Mouse (Mus musculus) stomach, embryonic 14.5 days (tissue): ENCODE data around the gene Cyp24a1. TPM values are rescaled to one million over a fixed set of nuclear protein-coding genes. Genes with fewer than 3 reads are reported as not detected.

ENCODE experiments used
- ATAC-seq: fragments of 200-750 bp; cut with Nextera tagmentation; 2 replicates; pipeline ENCODE4 v1.8.0; 2017; ENCODE audit warnings: low read depth, moderate TSS enrichment; ENCODE audit not compliant: insufficient number of reproducible peaks, insufficient read depth, low FRiP score
- H3K27ac ChIP-seq: fragments of 300-500 bp; sonication (generic); 2 replicates; pipeline ENCODE4 v1.5.1; 2014; ENCODE audit warnings: mild to moderate bottlenecking, low read length, moderate library complexity, mixed read lengths
- H3K27me3 ChIP-seq: fragments of 300-500 bp; sonication (generic); 2 replicates; pipeline ENCODE4 v1.6.1; 2014; ENCODE audit warnings: low read length, control low read depth, mixed read lengths; ENCODE audit not compliant: control insufficient read depth, insufficient read depth
- H3K36me3 ChIP-seq: fragments of 300-500 bp; sonication (generic); 2 replicates; pipeline ENCODE4 v1.6.1; 2014; ENCODE audit warnings: mild to moderate bottlenecking, control low read depth, low read length, moderate library complexity, mixed read lengths; ENCODE audit not compliant: control insufficient read depth, insufficient read depth
- H3K4me1 ChIP-seq: fragments of 300-500 bp; sonication (generic); 2 replicates; pipeline ENCODE4 v1.6.1; 2014; ENCODE audit warnings: low read length, control low read depth, mixed read lengths; ENCODE audit not compliant: control insufficient read depth, insufficient read depth
- H3K4me2 ChIP-seq: fragments of 300-500 bp; sonication (generic); replicated peaks from 2 replicates; pipeline ENCODE4 v1.6.1; 2014; ENCODE audit warnings: low read depth, low read length, control low read depth
- H3K4me3 ChIP-seq: fragments of 300-500 bp; sonication (generic); 2 replicates; pipeline ENCODE4 v1.5.1; 2014; ENCODE audit warnings: low read depth, low read length, control low read depth
- H3K9ac ChIP-seq: fragments of 300-500 bp; sonication (generic); replicated peaks from 2 replicates; pipeline ENCODE4 v1.6.1; 2014; ENCODE audit warnings: low read depth, mild to moderate bottlenecking, control low read depth, low read length, moderate library complexity, mixed read lengths
- H3K9me3 ChIP-seq: fragments of 300-500 bp; sonication (generic); 2 replicates; pipeline ENCODE4 v1.6.1; 2016; ENCODE audit warnings: low read depth, low read length, control low read depth; ENCODE audit not compliant: control insufficient read depth
- WGBS: fragments of 180-500 bp; shearing (Covaris S2); extraction: QIAGEN DNeasy Blood & Tissue Kit; methylation state at CpG from one replicate; pipeline ENCODE4 v1.1.7; 2014; 5-methylcytosine and 5-hydroxymethylcytosine counted together
- polyA plus RNA-seq: library from polyadenylated mRNA; unstranded; fragments of >200 nt; fragmentation: Nextera tagmentation; extraction: Ambion mirVana; gene quantifications from 2 replicates; pipeline ENCODE4 v1.2.1, GENCODE M21; 2014

Cyp24a1 gene
- polyA plus RNA-seq, 1 experiment from 2014 or later = not detected

- Histone ChIP-seq H3K27ac (no peak overlapping the region), H3K36me3 (no peaks in the 10 kb centered on the region), H3K4me3 (no peak overlapping the region), H3K4me1 (no peaks in the 10 kb centered on the region), H3K9me3 (no peaks in the 10 kb centered on the region), H3K27me3 (no peaks in the 10 kb centered on the region), H3K9ac (no peak overlapping the region), H3K4me2 (no peak overlapping the region)
- no peak for ATAC-seq
- 64% methylated on average over 11 of the region's 11 CpGs for WGBS
Observed at GRCm38 (mm10) chr2:170483914-170484313, 13.0 kb downstream of the Cyp24a1 start.

DNA sequence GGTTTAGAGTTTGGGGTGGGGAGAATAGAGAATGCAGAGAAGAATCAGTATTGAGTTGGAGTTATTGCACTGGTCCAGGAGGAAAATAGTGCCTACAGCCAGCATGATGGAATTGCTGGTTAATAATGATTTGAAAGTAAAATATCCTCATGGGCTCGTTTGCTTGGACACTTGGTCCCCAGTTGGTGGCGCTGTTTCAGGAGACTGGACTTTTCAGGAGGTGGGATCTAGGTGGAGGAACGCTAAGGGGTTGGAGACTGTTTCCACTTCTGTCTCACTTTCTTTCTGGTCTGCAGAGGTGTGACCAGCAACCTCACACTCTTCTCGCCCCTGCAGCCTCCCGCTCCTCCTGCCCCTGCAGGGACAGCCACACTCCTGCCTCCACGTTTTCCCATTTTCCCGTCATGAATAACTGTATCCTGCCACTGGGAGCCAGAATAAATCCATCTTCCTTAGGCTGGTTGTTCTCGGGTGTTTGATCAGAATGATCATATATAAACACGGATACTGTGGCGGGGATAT lies 14.9 kb downstream of the Cyp24a1 start:
- Histone ChIP-seq H3K9ac (no peak overlapping the region), H3K27me3 (no peaks in the 10 kb centered on the region), H3K4me2 (no peak overlapping the region), H3K9me3 (no peaks in the 10 kb centered on the region), H3K36me3 (no peaks in the 10 kb centered on the region), H3K4me1 (no peaks in the 10 kb centered on the region), H3K4me3 (no peak overlapping the region), H3K27ac (no peak overlapping the region)
- no peak for ATAC-seq
- 47% methylated on average over 10 of the region's 10 CpGs for whole genome bisulfite sequencing

DNA sequence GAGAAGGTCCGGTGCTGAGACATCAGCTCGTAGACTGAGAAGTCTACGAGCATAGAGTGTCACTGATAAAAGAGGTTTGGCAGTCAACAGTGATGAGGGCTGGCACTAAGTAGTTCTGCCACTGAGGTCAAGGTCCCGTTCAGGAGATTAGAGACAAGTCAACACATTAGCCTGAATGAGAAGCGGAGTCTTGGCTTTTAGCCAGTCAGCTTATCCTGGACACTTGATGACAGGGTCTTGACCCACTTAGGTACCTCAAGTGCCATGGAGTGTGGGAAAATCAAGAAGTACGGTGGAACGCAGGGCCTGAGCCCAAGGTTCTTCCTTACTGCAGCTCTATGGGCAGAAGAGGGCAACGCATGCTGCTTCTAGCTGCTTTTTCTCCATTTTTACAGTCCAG lies 20.3 kb downstream of the Cyp24a1 start:
- Histone ChIP-seq H3K9ac (no peak overlapping the region), H3K4me3 (no peak overlapping the region), H3K4me2 (no peak overlapping the region), H3K27me3 (no peaks in the 10 kb centered on the region), H3K9me3 (no peaks in the 10 kb centered on the region), H3K4me1 (no peaks in the 10 kb centered on the region), H3K27ac (no peak overlapping the region), H3K36me3 (no peaks in the 10 kb centered on the region)
- ATAC-seq = no peak
- WGBS = 64% methylated on average over 8 of the region's 8 CpGs

- Histone ChIP-seq H3K4me1 (no peaks in the 10 kb centered on the region), H3K9me3 (no peaks in the 10 kb centered on the region), H3K9ac (no peak overlapping the region), H3K27me3 (no peaks in the 10 kb centered on the region), H3K36me3 (no peaks in the 10 kb centered on the region), H3K4me2 (no peak overlapping the region), H3K4me3 (no peak overlapping the region), H3K27ac (no peak overlapping the region)
- no peak for ATAC-seq
- whole genome bisulfite sequencing = 79% methylated on average over 11 of the region's 11 CpGs
Observed at GRCm38 (mm10) chr2:170476215-170476614, 20.7 kb downstream of the Cyp24a1 start.

DNA sequence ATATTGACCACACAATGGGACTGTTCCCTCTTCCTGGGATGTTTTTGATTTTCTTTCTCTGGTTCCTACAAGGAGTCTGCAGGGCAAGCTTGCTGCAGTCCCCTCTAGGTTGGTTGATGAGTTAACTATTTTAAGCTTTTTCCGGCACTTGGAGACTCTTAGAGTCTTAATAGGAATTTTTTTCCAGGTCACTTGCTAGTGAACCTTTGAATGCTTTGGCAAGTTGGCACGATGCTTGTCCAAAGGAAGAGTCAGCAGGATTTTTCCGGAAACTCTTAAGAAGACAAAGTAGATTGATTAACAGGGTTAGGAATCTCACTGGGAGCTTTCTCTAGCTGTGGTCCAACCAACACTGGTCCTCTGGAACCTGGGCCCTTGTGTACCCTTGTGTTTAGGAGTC lies 21.8 kb downstream of the Cyp24a1 start:
- Histone ChIP-seq H3K27me3 (no peaks in the 10 kb centered on the region), H3K4me2 (no peak overlapping the region), H3K27ac (no peak overlapping the region), H3K4me3 (no peak overlapping the region), H3K9me3 (no peaks in the 10 kb centered on the region), H3K9ac (no peak overlapping the region), H3K36me3 (no peaks in the 10 kb centered on the region), H3K4me1 (no peaks in the 10 kb centered on the region)
- WGBS = 82% methylated on average over 3 of the region's 3 CpGs
- ATAC-seq = no peak

DNA sequence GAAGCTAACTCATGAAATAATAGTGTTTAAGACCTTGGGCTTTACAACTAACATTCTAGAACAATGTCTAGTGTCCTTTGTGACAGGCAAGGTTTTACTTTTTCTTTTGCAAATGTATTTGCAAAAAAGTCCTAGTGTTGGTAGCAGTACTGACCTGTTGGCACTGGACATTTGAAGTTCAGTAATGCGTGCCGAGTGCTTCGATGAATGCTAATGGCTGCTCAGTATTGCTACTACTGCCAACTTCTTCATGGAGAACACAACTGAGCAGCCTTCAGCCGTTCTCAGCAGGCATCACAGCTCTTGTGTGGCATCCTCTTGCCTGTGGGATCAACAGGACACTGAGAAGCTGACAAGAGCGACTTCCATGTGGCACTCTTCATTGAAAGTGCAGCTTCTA lies 22.8 kb downstream of the Cyp24a1 start:
- Histone ChIP-seq H3K27ac (no peak overlapping the region), H3K4me1 (no peaks in the 10 kb centered on the region), H3K4me2 (no peak overlapping the region), H3K36me3 (no peaks in the 10 kb centered on the region), H3K9me3 (no peaks in the 10 kb centered on the region), H3K27me3 (no peaks in the 10 kb centered on the region), H3K9ac (no peak overlapping the region), H3K4me3 (no peak overlapping the region)
- no peak for ATAC-seq
- 94% methylated on average over 5 of the region's 5 CpGs for WGBS

DNA sequence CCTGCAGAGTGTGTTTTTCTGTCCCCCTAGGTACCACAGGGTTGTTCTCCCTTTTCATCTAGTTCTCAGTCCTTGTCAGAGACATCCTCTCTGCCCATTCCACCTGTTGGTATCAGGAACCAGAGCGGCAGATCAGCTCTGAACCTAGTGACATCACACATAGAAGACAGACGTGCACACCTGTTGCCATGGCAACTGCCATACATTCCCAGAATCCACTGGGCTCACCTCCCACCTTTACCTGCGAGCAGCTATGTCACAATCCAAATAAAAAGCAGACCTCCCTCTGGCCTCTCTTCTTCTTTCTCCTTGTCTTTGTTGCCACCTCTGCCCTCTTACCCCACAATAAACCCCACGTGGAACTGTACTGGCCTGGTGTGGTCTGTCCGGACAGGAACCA lies 26.4 kb downstream of the Cyp24a1 start:
- no peak for ATAC-seq
- Histone ChIP-seq H3K4me2 (no peak overlapping the region), H3K27ac (no peak overlapping the region), H3K36me3 (no peaks in the 10 kb centered on the region), H3K9ac (no peak overlapping the region), H3K4me3 (no peak overlapping the region), H3K27me3 (no peaks in the 10 kb centered on the region), H3K9me3 (no peaks in the 10 kb centered on the region), H3K4me1 (no peaks in the 10 kb centered on the region)
- 67% methylated on average over 5 of the region's 5 CpGs for WGBS

GRCm38 (mm10) chr2:170469616-170470308 lies 27.2 kb downstream of the Cyp24a1 start:
- Histone ChIP-seq H3K4me2 (no peak overlapping the region), H3K36me3 (no peaks in the 10 kb centered on the region), H3K27me3 (no peaks in the 10 kb centered on the region), H3K4me1 (no peaks in the 10 kb centered on the region), H3K9me3 (no peaks in the 10 kb centered on the region), H3K9ac (no peak overlapping the region), H3K27ac (no peak overlapping the region), H3K4me3 (no peak overlapping the region)
- no peak for ATAC-seq
- WGBS = 9% methylated on average over 10 of the region's 10 CpGs

DNA sequence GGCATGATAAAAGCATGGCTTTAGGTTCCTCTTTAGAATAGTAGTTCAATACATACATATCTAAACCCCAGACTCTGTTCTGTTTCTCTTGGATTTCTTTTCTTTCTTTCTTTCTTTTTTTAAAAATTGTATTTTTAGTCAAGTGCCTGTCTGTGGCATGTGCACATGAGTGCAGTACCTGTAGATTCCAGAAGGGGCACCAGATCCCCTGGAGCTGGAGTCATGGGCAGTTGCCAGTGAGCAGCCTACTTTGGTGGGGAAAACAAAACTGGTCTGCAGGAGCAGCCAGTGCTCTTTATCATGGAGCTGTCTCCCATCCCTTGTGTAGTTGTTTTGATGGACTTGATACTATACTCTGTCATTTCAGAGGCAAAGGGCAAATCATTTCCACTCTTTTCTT lies 28.9 kb downstream of the Cyp24a1 start:
- H3K4me2 ChIP-seq = no peak overlapping the region
- no peak for ATAC-seq
- H3K27me3 ChIP-seq = no peaks in the 10 kb centered on the region

More for the DNA sequence above, 28.9 kb downstream of the Cyp24a1 start:
- Histone ChIP-seq H3K4me1 (no peaks in the 10 kb centered on the region), H3K36me3 (no peaks in the 10 kb centered on the region), H3K9ac (no peak overlapping the region), H3K4me3 (no peak overlapping the region), H3K9me3 (no peaks in the 10 kb centered on the region), H3K27ac (no peak overlapping the region)
